Mouse (Mus musculus) thymus, postnatal 14 days (tissue): Measurements from ENCODE around the gene Gm9747.

Experiments used
- DNase-seq: peaks from one replicate; pipeline ENCODE4 v3.0.0; 2021

The Gm9747 gene

DNA sequence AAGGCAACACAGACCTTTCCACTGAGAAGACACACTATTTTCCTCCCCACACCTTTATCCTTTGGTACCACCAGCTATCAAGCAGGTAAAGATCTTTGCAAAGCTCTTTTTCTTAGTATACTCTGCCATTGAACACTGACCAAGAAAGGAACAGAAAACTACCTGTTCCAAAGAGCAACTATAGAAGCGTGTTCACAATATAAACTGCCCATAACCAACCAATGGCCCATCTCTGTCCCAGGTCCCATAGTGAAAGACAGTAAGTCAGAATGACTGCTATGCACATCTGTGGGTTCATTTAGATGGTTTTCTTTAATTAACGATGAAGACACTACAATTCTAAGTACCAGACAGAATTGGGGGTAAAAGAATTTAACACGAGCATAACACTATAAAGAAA is at the start of gene Gm9747:
Gene Gm9747, plus strand, starts transcription at position 301 of the 400 bp plus-strand sequence.
- DNase-seq: no peak

- no peak for DNase-seq
Measured at GRCm38 (mm10) chr1:82183913-82184442, 48.9 kb upstream of the Gm9747 start.

- no peak for DNase-seq
Measured at GRCm38 (mm10) chr1:82188549-82189231, 44.2 kb upstream of the Gm9747 start.

- DNase-seq: no peak
Measured at GRCm38 (mm10) chr1:82189516-82189915, 43.4 kb upstream of the Gm9747 start.

- no peak for DNase-seq
Measured at GRCm38 (mm10) chr1:82191579-82191978, 41.3 kb upstream of the Gm9747 start.

GRCm38 (mm10) chr1:82199918-82200317 is 33.0 kb upstream of the Gm9747 start:
- DNase-seq: no peak

GRCm38 (mm10) chr1:82200636-82201035 is 32.3 kb upstream of the Gm9747 start:
- DNase-seq: no peak

DNA sequence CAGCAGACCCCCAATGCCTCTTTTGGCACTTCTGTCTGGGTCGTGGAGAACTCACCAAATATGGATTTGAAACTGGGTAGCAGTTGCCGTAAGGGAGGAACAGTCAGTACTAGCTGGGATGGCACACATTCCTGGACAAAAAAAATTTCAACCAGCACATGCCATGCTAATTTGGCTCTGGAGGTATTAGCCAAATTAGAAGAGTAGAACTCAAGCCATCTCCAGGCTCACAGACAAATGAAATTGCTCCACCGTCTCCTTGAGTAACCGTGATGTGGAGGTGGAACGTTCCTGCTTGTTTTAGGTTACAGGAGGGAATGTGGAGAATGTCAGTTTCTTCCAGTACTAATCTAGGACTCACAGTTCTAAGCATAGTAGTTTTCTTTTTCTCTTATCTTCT is 25.4 kb upstream of the Gm9747 start:
- DNase-seq: no peak

DNA sequence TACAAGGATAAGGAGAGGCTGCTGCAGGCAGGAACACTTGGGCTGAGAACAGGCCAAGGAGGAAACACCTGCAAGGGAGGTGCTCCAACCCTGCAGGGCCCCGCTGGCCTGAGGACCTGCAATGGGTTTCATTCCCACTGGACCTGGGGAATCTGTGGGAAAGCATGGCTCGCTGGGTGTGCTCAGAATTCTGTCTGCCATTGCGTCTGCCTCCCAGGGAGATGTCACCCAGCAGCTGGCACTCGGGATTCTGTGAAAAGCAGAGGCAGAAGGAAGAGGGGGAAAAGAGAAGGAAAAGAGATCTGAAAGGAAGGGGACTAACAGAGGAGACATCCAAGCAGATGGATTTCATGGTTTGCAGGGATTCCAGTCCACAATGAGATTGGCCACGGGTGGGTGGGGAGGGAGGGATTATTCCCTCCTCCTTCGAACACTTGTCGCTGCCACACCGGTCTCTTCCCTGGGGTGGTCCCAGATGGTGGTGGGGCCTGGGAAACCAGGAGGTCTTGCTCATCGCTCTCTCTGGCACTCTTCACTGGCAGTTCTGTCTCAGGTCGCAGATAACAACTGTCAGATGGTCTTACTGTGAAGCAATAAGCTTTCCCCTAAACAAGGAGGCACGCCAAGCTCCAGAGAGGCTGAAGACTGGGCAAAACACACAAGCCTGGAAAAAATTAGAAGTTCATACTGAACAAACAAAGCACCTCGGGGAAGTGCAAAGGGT is 12.1 kb upstream of the Gm9747 start:
- no peak for DNase-seq

GRCm38 (mm10) chr1:82221462-82221861 is 11.4 kb upstream of the Gm9747 start:
- DNase-seq: no peak

DNA sequence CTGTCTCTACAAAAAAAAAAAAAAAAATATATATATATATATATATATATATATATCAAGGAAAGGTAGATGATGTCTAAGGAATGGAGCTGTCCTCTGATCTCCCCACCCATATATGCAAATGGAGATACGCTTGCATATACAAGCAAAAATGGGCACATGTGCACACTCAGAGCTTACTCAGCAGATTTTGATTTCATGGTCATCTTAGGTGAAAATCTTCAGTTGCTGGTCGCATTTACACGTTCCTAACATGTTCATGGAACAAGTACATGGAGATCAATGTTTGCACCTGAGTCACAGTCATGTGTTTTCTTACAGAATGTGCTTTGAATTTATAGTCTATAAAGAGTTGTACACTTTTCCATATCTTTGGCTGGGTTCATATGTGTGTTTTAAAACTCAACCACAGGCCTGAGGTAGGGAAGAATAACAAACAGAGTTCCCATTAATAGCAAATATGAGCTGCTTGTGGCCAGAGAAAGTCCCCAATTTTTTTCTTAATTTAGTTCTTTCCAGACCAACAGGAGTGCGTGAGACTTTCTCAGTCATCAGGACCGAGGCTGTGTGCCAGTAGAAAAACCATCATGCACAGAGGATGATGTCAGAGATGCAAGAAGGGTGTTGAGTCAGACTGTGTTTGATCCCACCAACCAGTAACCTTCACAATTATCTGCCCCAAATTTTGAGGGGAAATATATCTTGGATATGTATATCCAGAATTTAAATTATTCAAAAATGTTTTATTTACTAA is 9.7 kb upstream of the Gm9747 start:
- no peak for DNase-seq

GRCm38 (mm10) chr1:82228841-82229240 is 4.1 kb upstream of the Gm9747 start:
- no peak for DNase-seq

- no peak for DNase-seq
Measured at GRCm38 (mm10) chr1:82234616-82235015, 1.7 kb downstream of the Gm9747 start.

- no peak for DNase-seq
Measured at GRCm38 (mm10) chr1:82235455-82236104, 2.7 kb downstream of the Gm9747 start.

DNA sequence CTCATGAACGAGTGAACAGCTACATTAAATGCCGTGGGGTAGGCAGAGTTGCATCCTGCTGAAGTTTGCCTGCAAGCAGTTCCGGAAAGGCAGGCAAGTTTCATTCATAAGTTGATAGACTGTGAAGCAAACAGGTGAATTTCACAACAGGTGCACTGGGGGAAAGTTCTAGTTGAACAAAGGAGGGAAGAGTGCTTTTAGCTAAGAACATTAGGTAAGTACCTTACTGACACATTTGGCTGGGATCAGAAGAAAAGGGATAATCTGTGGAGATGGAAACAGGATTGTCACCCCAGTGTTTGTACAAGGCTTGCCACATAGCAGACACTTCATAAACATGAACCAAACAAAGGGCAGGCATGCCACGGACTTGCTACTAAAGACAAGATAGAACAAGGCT is 5.3 kb downstream of the Gm9747 start:
- DNase-seq: no peak

DNA sequence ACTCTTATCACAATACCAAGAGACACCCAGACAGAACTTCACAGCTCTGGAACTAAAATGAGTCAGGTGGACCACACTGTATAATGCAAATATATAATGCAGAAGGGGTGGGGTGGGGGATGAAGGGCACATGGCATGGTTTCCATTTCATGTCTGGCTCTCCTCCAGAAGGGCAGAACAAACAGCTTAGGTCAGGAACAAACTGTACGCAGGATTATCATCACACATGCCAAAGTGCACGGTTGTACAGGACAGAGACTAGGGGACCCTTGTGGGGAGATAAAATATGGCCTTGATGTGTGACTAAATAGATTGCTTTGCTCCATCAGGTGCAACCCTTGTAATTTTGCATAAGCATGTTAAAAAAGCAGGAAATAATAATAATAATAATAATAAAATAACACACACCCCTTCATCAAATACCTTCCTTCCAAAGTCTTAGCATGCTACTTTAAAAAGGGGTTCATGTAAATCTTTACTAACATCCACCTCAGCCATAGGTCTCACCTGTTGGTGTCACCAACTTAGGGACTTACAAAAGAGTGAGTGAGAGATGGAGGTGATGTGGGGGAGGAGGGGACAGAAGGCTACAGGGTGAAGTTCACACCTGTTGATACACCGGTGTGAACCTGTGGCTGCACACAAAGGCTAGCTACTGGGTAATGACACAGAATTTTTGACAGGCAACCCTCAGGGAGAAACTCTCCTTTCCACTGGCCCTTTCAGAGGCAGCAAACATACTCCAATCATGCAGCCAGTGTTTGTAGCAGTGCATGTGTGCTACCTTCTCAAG is 6.7 kb downstream of the Gm9747 start:
- DNase-seq: no peak

DNA sequence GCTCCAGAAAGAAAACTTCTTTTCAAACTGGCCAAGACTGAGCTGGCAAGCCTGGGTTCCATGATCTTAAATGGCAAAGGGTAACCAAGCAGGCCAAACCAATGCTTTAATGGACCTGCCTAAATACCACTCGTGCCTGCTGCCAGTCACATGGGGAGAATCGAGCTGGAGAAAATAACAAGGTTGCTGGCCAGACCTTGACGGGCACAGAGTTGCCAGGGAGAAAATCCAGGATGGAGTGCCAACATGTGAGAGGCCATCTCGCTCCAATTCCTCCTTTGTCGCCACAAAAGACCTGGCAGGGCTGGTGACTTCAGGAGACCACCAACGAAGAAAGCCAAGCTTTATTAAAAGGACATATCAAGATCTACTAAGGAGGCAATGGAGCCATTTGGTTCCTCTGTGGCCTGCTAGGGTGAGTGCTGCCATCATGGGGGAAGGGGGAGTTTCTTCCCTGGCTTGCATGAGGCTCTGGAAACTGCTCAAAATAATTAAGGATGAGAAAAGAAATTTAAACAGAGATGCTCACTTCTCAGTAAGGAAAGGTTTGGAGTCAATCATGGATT is 10.4 kb downstream of the Gm9747 start:
- no peak for DNase-seq

GRCm38 (mm10) chr1:82245002-82245401 is 12.1 kb downstream of the Gm9747 start:
- no peak for DNase-seq

- no peak for DNase-seq
Measured at GRCm38 (mm10) chr1:82247221-82247951, 14.5 kb downstream of the Gm9747 start.

- DNase-seq: no peak
Measured at GRCm38 (mm10) chr1:82253789-82254445, 21.0 kb downstream of the Gm9747 start.

DNA sequence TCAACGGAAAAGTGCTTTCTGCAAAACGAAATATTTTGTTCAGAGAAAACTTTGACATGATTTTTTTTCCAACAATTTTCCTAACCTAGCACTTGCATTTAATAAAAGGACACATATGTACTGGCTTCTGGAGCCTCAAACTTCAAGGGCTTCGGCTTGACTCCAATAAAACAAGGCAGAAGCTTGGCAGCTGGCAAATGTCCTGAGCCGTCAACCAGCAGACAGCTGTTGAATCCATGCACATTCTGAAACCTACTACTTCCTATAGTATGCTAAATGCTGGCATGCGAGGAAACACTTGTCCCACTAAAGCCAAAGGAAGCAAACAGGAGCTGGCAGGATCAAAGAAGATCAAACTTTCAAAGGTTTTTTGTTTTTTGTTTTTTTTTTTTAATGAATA is 24.5 kb downstream of the Gm9747 start:
- no peak for DNase-seq
